ENCODE assay signal across 8 mouse cellular contexts in genomic region chr13:119689709-119690038, GRCm38 (mm10). TPM values are rescaled to one million over a fixed set of nuclear protein-coding genes. Genes with fewer than 3 reads are reported as not detected.
DNase-seq lines count a peak whose midpoint lies in the region; ATAC-seq and TF ChIP-seq lines count a peak whose summit lies in the region.

No protein-coding gene starts in this region.

- H3K9me3 ChIP-seq in kidney, embryonic 14.5 days (ENCODE audit: control insufficient read depth, low read length) = no peaks in the 10 kb centered on the region
- no peaks in the 10 kb centered on the region for H3K9me3 ChIP-seq in hindbrain, embryonic 15.5 days
- H3K9me3 ChIP-seq in midbrain, embryonic 13.5 days = no peaks in the 10 kb centered on the region

- peak; percentile 49; the same call in 1 of the 2 replicates for TF ChIP-seq POLR2A in cortical plate, adult 2 months (IDR thresholded peaks at IDR 0.05; ENCODE audit: extremely low read depth, insufficient read depth, low read length)

- no peak for ATAC-seq in kidney, embryonic 14.5 days (ENCODE audit: low FRiP score, low TSS enrichment)
- no peak for ATAC-seq in hindbrain, embryonic 15.5 days (ENCODE audit: low FRiP score, low read depth)
- no peak for ATAC-seq in midbrain, embryonic 13.5 days
- ATAC-seq in activated CD4-positive, CD25-positive, alpha-beta regulatory T cell, adult 4 months = no peak

- no peak for TF ChIP-seq CTCF in cortical plate, adult 2 months (IDR thresholded peaks at IDR 0.05; ENCODE audit: extremely low read depth, insufficient read depth, low read length)

- WGBS in kidney, embryonic 14.5 days = 11% methylated on average over 5 of the region's 5 CpGs
- WGBS in hindbrain, embryonic 15.5 days = 4% methylated on average over 5 of the region's 5 CpGs
- 6% methylated on average over 5 of the region's 5 CpGs for WGBS in midbrain, embryonic 13.5 days

- no peak overlapping the region for H3K27ac ChIP-seq in kidney, embryonic 14.5 days (ENCODE audit: low read depth, low read length)
- H3K27ac ChIP-seq in cortical plate, adult 2 months (ENCODE audit: insufficient read depth, low read length) = no peak overlapping the region
- H3K27ac ChIP-seq in hindbrain, embryonic 15.5 days (replicated peaks) = peak overlapping the region; percentile 99
- H3K27ac ChIP-seq in midbrain, embryonic 13.5 days = peak overlapping the region; percentile 90

- no peak for DNase-seq in kidney, postnatal 14 days
- DNase-seq in layer of hippocampus, postnatal 10 days (ENCODE audit: low spot score in 2 of 2) = no peak
- DNase-seq in natural killer cell, adult 2 months (ENCODE audit: low spot score in 2 of 2) = no peak

- H3K27me3 ChIP-seq in kidney, embryonic 14.5 days (ENCODE audit: control insufficient read depth, insufficient read depth, low read length) = no peaks in the 10 kb centered on the region
- no peaks in the 10 kb centered on the region for H3K27me3 ChIP-seq in hindbrain, embryonic 15.5 days
- no peaks in the 10 kb centered on the region for H3K27me3 ChIP-seq in midbrain, embryonic 13.5 days

- peak overlapping the region; percentile 46 for H3K4me2 ChIP-seq in kidney, embryonic 14.5 days (replicated peaks; ENCODE audit: low read depth, low read length)
- peak overlapping the region; percentile 56 for H3K4me2 ChIP-seq in hindbrain, embryonic 15.5 days
- H3K4me2 ChIP-seq in midbrain, embryonic 13.5 days (replicated peaks) = peak overlapping the region; percentile 81

- no peak overlapping the region for H3K9ac ChIP-seq in kidney, embryonic 14.5 days (ENCODE audit: low read depth, low read length)
- H3K9ac ChIP-seq in hindbrain, embryonic 15.5 days = peak overlapping the region; percentile 35
- H3K9ac ChIP-seq in midbrain, embryonic 13.5 days (replicated peaks) = no peak overlapping the region

- H3K36me3 ChIP-seq in kidney, embryonic 14.5 days (ENCODE audit: control insufficient read depth, insufficient read depth, low read length) = no peaks in the 10 kb centered on the region
- H3K36me3 ChIP-seq in hindbrain, embryonic 15.5 days = no peaks in the 10 kb centered on the region
- no peaks in the 10 kb centered on the region for H3K36me3 ChIP-seq in midbrain, embryonic 13.5 days

- H3K4me3 ChIP-seq in kidney, embryonic 14.5 days (ENCODE audit: low read length) = peak overlapping the region; percentile 29
- peak overlapping the region; percentile 88 for H3K4me3 ChIP-seq in cortical plate, adult 2 months (ENCODE audit: insufficient read depth, low read length)
- peak overlapping the region; percentile 97 for H3K4me3 ChIP-seq in hindbrain, embryonic 15.5 days
- H3K4me3 ChIP-seq in midbrain, embryonic 13.5 days (replicated peaks) = peak overlapping the region; percentile 69

- peaks cover 10% of the 10 kb centered on the region; the same call in 1 of the 2 replicates for H3K4me1 ChIP-seq in kidney, embryonic 14.5 days (ENCODE audit: control insufficient read depth, insufficient read depth, low read length)
- peaks cover 6% of the 10 kb centered on the region for H3K4me1 ChIP-seq in cortical plate, adult 2 months (ENCODE audit: control insufficient read depth, insufficient read depth, low read length)
- H3K4me1 ChIP-seq in hindbrain, embryonic 15.5 days (replicated peaks) = peaks cover 42% of the 10 kb centered on the region
- H3K4me1 ChIP-seq in midbrain, embryonic 13.5 days (replicated peaks) = peaks cover 45% of the 10 kb centered on the region

RNA-seq across cellular contexts. Expression of gene Hmgcs1, which starts 0.5 kb away (rescaled TPM):
- polyA plus RNA-seq in kidney, embryonic 14.5 days (2014; fragmentation: Nextera tagmentation; extraction: Ambion mirVana) = 85.4 and 161 TPM in 2 replicates
- polyA plus RNA-seq in cortical plate, adult 2 months (2012; rRNA removed) = 186 and 222 TPM in 2 replicates
- polyA plus RNA-seq in hindbrain, embryonic 15.5 days (2015; fragmentation: Nextera tagmentation; extraction: Ambion mirVana) = 514 and 529 TPM in 2 replicates
- 455 and 504 TPM in 2 replicates for polyA plus RNA-seq in midbrain, embryonic 13.5 days (2015; fragmentation: Nextera tagmentation; extraction: Ambion mirVana)
- 100 to 1,000 TPM; 630 to 638 TPM for total RNA-seq in layer of hippocampus, postnatal 10 days (2021)
- 10 to 100 TPM; 51.0 to 58.3 TPM for polyA plus RNA-seq in activated CD4-positive, CD25-positive, alpha-beta regulatory T cell, adult 4 months (2017; shearing (Covaris generic))

Comparison
In these comparisons a context has a peak if more than half of its experiments do, and no peak if none do; other contexts are left out.
1. H3K27ac ChIP-seq: peak in hindbrain, embryonic 15.5 days (single experiment) and midbrain, embryonic 13.5 days (single experiment); none in kidney, embryonic 14.5 days (single experiment) and cortical plate, adult 2 months (single experiment).
2. H3K4me3 ChIP-seq: peak in every context shown above with its lines; median percentile 97 in hindbrain, embryonic 15.5 days; 88 in cortical plate, adult 2 months; 69 in midbrain, embryonic 13.5 days; 29 in kidney, embryonic 14.5 days.
3. Peak in every context shown above with its lines, with median percentiles within 50 percentile points of each other: H3K4me2 ChIP-seq.